Mouse (Mus musculus) central nervous system, embryonic 11.5 days (tissue): Measurements from ENCODE around the gene 4932438A13Rik. TPM values are rescaled to one million over a fixed set of nuclear protein-coding genes. Genes with fewer than 3 reads are reported as not detected.

Experiments used
- polyA plus RNA-seq: library from polyadenylated mRNA; depleted of rRNA; stranded (reverse); fragments of >200 nt; gene quantifications from 2 replicates; pipeline ENCODE4 v1.2.3, GENCODE M21; 2012; rRNA removed

Gene 4932438A13Rik
- polyA plus RNA-seq, result 16.8 and 24.8 TPM in 2 replicates

GRCm38 (mm10) chr3:36862721-36863275, at the start of gene 4932438A13Rik:
Gene 4932438A13Rik (plus strand): TSS chr3:36863104.

DNA sequence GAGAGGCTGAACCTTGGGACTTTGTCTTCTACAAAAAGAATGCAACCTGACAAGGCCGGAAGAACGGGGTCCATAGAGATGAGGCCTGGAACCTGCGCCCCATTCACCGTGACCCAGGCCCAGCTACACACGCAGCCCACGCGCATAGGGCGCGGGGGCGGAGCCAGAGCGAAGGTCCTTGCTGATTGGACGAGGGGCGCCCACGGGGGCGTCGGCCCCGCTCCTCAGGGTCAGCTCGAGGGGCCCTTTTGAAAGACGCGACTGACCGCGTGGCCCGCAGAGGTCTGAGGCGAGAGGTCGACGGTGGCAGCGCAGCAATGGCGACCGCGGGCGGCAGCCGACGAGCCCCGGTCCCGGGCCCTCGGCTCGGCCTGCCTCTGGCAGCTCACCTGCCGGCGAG, 200.5 kb downstream of the 4932438A13Rik start, which contains the start of gene Adad1:
Gene Adad1, plus strand, starts transcription at position 122 of the 400 bp plus-strand sequence.

Other genes with a start within 250 kb of the 4932438A13Rik start
- gene Bbs7, start 249.6 kb upstream of the 4932438A13Rik start, polyA plus RNA-seq, result 14.6 and 14.7 TPM in 2 replicates
- 5.6 and 6.2 TPM in 2 replicates for gene Trpc3, start 172.9 kb upstream of the 4932438A13Rik start, polyA plus RNA-seq
- gene Adad1, start 200.4 kb downstream of the 4932438A13Rik start, polyA plus RNA-seq, result 0.43 and 0.55 TPM in 2 replicates